Mouse (Mus musculus): ENCODE measurements around the gene Lsm7.

- no peak for TF ChIP-seq CTCF (IDR thresholded peaks at IDR 0.05)
- TF ChIP-seq EP300 (IDR thresholded peaks at IDR 0.05), result no peak
Measured at GRCm38 (mm10) chr10:80899074-80899473, 44.1 kb upstream of the Lsm7 start.
